Mouse (Mus musculus) forebrain, embryonic 12.5 days (tissue): ENCODE data around the gene Pcdh17. TPM values are rescaled to one million over a fixed set of nuclear protein-coding genes. Genes with fewer than 3 reads are reported as not detected.

Experiments used
- ATAC-seq: fragments of 200-750 bp; cut with Nextera tagmentation; 2 replicates; pipeline ENCODE4 v1.8.0; 2017; ENCODE audit warnings: moderate TSS enrichment; ENCODE audit not compliant: low FRiP score
- H3K27ac ChIP-seq: fragments of 300-500 bp; sonication (generic); 2 replicates; pipeline ENCODE4 v1.5.1; 2016; ENCODE audit warnings: mild to moderate bottlenecking
- H3K27me3 ChIP-seq: fragments of 300-500 bp; sonication (generic); 2 replicates; pipeline ENCODE4 v1.6.1; 2016; ENCODE audit warnings: mild to moderate bottlenecking
- H3K36me3 ChIP-seq: fragments of 300-500 bp; sonication (generic); replicated peaks from 2 replicates; pipeline ENCODE4 v1.6.1; 2016; ENCODE audit warnings: mild to moderate bottlenecking
- H3K4me1 ChIP-seq: fragments of 300-500 bp; sonication (generic); 2 replicates; pipeline ENCODE4 v1.6.1; 2016
- H3K4me2 ChIP-seq: fragments of 300-500 bp; sonication (generic); 2 replicates; pipeline ENCODE4 v1.6.1; 2016; ENCODE audit warnings: mild to moderate bottlenecking, moderate library complexity
- H3K4me3 ChIP-seq: fragments of 300-500 bp; sonication (generic); replicated peaks from 2 replicates; pipeline ENCODE4 v1.5.1; 2016; ENCODE audit warnings: mild to moderate bottlenecking
- H3K9ac ChIP-seq: fragments of 300-500 bp; sonication (generic); 2 replicates; pipeline ENCODE4 v1.6.1; 2016; ENCODE audit warnings: mild to moderate bottlenecking
- H3K9me3 ChIP-seq: fragments of 300-500 bp; sonication (generic); 2 replicates; pipeline ENCODE4 v1.6.1; 2016
- WGBS: fragments of 180-500 bp; shearing (Covaris S2); methylation state at CpG from one replicate; pipeline ENCODE4 v1.1.7; 2016; 5-methylcytosine and 5-hydroxymethylcytosine counted together
- polyA plus RNA-seq: library from polyadenylated mRNA; unstranded; fragments of >200 nt; fragmentation: Nextera tagmentation; extraction: Ambion mirVana; gene quantifications from 2 replicates; pipeline ENCODE4 v1.2.1, GENCODE M21; 2016

Gene Pcdh17
- polyA plus RNA-seq, 1 experiment from 2014 or later: 8.3 TPM

GRCm38 (mm10) chr14:84446411-84446915 is 3.1 kb downstream of the Pcdh17 start:
- H3K27ac ChIP-seq: no peak overlapping the region
- H3K4me3 ChIP-seq: peak overlapping the region; percentile 55
- peak overlapping the region; percentile 62 for H3K9ac ChIP-seq
- whole genome bisulfite sequencing: 7% methylated on average over 37 of the region's 37 CpGs
- H3K27me3 ChIP-seq: peaks cover 21% of the 10 kb centered on the region
- no peak for ATAC-seq
- peaks cover 15% of the 10 kb centered on the region for H3K4me1 ChIP-seq
- H3K4me2 ChIP-seq: peak overlapping the region; percentile 92
- H3K36me3 ChIP-seq: no peaks in the 10 kb centered on the region
- no peaks in the 10 kb centered on the region for H3K9me3 ChIP-seq

- H3K9me3 ChIP-seq: no peaks in the 10 kb centered on the region
- peak overlapping the region; percentile 55 for H3K4me3 ChIP-seq
- no peak for ATAC-seq
- no peaks in the 10 kb centered on the region for H3K36me3 ChIP-seq
- peak overlapping the region; percentile 92 for H3K4me2 ChIP-seq
- no peak overlapping the region for H3K27ac ChIP-seq
- peaks cover 21% of the 10 kb centered on the region for H3K27me3 ChIP-seq
- 5% methylated on average over 45 of the region's 45 CpGs for WGBS
- peak overlapping the region; percentile 62; the same call in 1 of the 2 replicates for H3K9ac ChIP-seq
- H3K4me1 ChIP-seq: peaks cover 15% of the 10 kb centered on the region
Observed at GRCm38 (mm10) chr14:84446941-84447641, 3.7 kb downstream of the Pcdh17 start.

- H3K36me3 ChIP-seq: no peaks in the 10 kb centered on the region
- H3K4me1 ChIP-seq: peaks cover 15% of the 10 kb centered on the region
- no peak overlapping the region for H3K27ac ChIP-seq
- peak overlapping the region; percentile 55 for H3K4me3 ChIP-seq
- 3% methylated on average over 45 of the region's 45 CpGs for WGBS
- H3K4me2 ChIP-seq: peak overlapping the region; percentile 92
- no peaks in the 10 kb centered on the region for H3K9me3 ChIP-seq
- H3K27me3 ChIP-seq: peaks cover 21% of the 10 kb centered on the region
- H3K9ac ChIP-seq: peak overlapping the region; percentile 48
- ATAC-seq: no peak
Observed at GRCm38 (mm10) chr14:84447661-84448380, 4.5 kb downstream of the Pcdh17 start.

GRCm38 (mm10) chr14:84448381-84448771 is 5.0 kb downstream of the Pcdh17 start:
- WGBS: 4% methylated on average over 15 of the region's 15 CpGs

DNA sequence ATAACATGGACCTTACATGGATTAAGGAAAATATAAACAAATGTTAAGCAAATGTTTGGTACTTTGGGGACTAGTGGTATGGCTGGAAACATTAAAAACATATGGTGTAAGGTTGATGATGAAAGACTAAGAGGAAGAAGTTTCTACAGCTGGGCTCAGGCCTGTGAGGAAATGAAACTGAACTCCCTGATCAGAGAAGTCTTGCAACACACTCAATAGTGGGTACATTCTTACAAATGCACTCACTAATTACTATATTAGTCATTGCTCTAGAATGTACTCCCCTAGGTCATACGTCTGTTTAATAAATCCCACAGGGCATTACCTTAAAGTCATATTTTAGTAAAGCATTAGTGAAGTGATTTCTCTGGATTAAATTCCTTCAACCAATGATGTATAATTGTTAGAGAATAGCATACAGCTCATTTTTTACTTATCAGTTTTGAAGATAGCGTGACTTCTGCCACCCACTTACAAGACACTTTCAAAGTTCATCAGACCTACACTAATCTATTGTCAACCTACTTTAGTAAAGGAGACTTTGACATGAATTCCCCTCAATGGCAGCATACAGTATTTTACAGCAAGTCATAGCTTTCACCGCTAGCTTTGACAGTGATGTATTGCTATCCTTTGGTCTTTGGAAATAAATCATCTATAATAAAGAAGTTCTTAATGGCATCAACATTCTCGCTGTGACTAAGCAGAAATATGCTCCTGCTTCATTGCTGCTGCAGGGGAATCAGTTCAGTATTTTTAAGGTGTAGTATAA is 10.9 kb downstream of the Pcdh17 start:
- 86% methylated on average over 4 of the region's 4 CpGs for WGBS
- no peak overlapping the region for H3K4me3 ChIP-seq
- H3K4me1 ChIP-seq: no peaks in the 10 kb centered on the region
- H3K4me2 ChIP-seq: no peak overlapping the region
- ATAC-seq: no peak
- no peak overlapping the region for H3K27ac ChIP-seq
- H3K36me3 ChIP-seq: no peaks in the 10 kb centered on the region
- H3K27me3 ChIP-seq: no peaks in the 10 kb centered on the region
- no peak overlapping the region for H3K9ac ChIP-seq
- H3K9me3 ChIP-seq: no peaks in the 10 kb centered on the region

More at GRCm38 (mm10) chr14:84448381-84448771, 5.0 kb downstream of the Pcdh17 start:
- Histone ChIP-seq H3K27ac (no peak overlapping the region), H3K27me3 (peaks cover 21% of the 10 kb centered on the region), H3K4me1 (peaks cover 15% of the 10 kb centered on the region), H3K9ac (peak overlapping the region; percentile 48), H3K4me2 (peak overlapping the region; percentile 92), H3K36me3 (no peaks in the 10 kb centered on the region), H3K9me3 (no peaks in the 10 kb centered on the region), H3K4me3 (peak overlapping the region; percentile 55)
- ATAC-seq: no peak

DNA sequence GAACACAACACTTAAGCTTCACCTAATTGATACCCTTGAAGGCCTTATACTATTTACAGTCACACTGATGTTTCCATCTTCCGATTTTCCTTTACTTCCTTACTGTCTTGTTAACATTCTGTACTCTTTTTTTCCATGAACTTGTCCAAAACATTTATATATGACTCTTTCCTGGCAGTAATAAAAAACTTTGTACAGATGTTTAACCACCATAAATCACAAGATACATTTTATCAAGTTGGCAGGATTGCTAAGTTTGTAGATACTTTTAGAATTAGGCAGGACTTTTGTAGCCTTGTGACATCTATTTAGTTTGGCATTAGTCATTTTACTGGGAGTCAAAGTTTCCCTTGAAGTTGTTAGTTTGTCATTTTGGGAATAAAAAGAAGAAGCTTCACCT is 32.1 kb downstream of the Pcdh17 start:
- no peak overlapping the region for H3K27ac ChIP-seq
- peaks cover 5% of the 10 kb centered on the region; the same call in 1 of the 2 replicates for H3K4me1 ChIP-seq
- H3K27me3 ChIP-seq: no peaks in the 10 kb centered on the region
- H3K4me2 ChIP-seq: no peak overlapping the region
- no peak for ATAC-seq
- no peaks in the 10 kb centered on the region for H3K9me3 ChIP-seq
- no peaks in the 10 kb centered on the region for H3K36me3 ChIP-seq
- H3K9ac ChIP-seq: no peak overlapping the region
- WGBS: 75% methylated on average over 1 of the region's 1 CpGs
- H3K4me3 ChIP-seq: no peak overlapping the region

DNA sequence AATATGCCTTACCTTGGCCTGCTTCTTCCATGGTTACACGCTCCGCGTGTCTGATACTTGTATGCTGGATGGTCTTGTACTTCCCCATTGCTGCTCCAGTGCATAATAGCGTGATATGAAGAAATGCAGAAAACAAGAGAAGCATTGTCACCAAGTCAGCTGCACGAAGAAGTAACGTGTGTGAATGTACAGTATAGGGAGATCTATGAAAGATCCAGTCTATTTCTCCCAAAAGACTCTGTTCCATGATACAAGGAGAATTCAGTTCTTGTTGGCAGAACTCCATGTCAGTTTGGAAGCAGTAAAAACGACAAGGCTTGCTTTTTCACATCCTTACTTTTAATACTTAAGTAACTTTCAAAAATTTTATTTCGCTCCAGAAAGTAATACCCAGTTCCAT is 33.0 kb downstream of the Pcdh17 start:
- Histone ChIP-seq H3K4me3 (no peak overlapping the region), H3K4me2 (no peak overlapping the region), H3K27me3 (no peaks in the 10 kb centered on the region), H3K9me3 (no peaks in the 10 kb centered on the region), H3K36me3 (no peaks in the 10 kb centered on the region), H3K9ac (no peak overlapping the region), H3K27ac (no peak overlapping the region), H3K4me1 (peaks cover 5% of the 10 kb centered on the region; the same call in 1 of the 2 replicates)
- ATAC-seq: no peak
- 90% methylated on average over 8 of the region's 8 CpGs for WGBS

DNA sequence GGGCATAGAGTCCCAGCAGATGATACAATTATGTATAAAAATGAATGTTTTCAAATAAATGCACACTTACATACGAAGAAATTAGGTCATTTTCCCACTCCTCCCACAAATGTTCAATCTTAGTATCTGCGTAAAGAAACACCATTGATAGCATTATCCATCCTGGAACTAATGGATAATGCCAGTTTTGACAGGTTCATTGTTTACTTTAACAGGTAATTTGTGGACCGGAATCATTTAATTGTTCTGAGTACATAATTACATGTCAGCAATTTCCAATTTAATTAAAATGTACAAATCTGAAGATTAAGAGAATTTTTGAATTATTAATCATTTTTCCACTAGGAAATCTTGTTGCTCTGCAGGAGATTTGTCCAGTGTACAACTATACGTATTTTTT is 33.5 kb downstream of the Pcdh17 start:
- no peaks in the 10 kb centered on the region for H3K9me3 ChIP-seq
- H3K27me3 ChIP-seq: no peaks in the 10 kb centered on the region
- ATAC-seq: no peak
- no peak overlapping the region for H3K4me3 ChIP-seq
- 63% methylated on average over 4 of the region's 4 CpGs for WGBS
- no peak overlapping the region for H3K4me2 ChIP-seq
- no peak overlapping the region for H3K9ac ChIP-seq
- peaks cover 5% of the 10 kb centered on the region; the same call in 1 of the 2 replicates for H3K4me1 ChIP-seq
- no peak overlapping the region for H3K27ac ChIP-seq
- H3K36me3 ChIP-seq: no peaks in the 10 kb centered on the region

DNA sequence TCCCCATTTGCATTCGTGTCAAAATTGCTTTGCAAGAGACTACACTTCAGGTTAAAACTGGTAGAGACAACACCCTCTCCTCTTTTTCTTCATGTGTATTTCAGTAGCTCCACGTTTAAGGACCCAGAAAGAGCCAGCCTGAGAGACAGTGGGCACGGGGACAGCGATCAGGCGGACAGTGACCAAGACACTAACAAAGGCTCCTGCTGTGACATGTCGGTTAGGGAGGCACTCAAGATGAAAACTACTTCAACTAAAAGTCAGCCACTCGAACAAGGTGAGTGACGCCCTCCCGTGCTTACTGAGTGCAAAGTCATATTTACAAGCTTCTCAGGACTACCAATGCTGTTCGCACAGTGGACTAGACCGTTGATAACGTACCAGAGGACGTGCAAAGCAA is 34.0 kb downstream of the Pcdh17 start:
- H3K36me3 ChIP-seq: no peaks in the 10 kb centered on the region
- H3K4me3 ChIP-seq: no peak overlapping the region
- H3K9me3 ChIP-seq: no peaks in the 10 kb centered on the region
- no peak overlapping the region for H3K4me2 ChIP-seq
- H3K9ac ChIP-seq: no peak overlapping the region
- WGBS: 54% methylated on average over 13 of the region's 13 CpGs
- no peaks in the 10 kb centered on the region for H3K27me3 ChIP-seq
- ATAC-seq: no peak
- H3K27ac ChIP-seq: no peak overlapping the region
- H3K4me1 ChIP-seq: peaks cover 5% of the 10 kb centered on the region; the same call in 1 of the 2 replicates

DNA sequence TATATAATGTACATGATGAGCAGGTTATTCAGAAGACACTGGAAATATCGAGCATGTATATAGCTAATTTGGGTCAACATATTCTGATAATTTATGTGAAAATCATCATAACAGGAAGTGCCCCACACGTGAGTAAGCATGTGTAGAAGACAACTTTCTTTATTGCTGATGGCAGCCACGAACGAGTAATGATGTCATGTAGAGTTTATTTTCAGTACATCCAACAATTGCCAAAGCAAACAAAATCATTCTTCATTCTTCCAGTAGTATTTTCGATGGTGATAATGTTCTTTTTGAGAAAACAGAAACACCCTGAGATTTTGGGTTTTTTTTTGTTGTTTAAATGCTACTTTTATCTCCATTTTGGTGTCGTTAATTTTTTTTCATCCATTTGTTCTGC is 37.2 kb downstream of the Pcdh17 start:
- no peaks in the 10 kb centered on the region for H3K9me3 ChIP-seq
- ATAC-seq: no peak
- H3K27ac ChIP-seq: no peak overlapping the region
- H3K27me3 ChIP-seq: no peaks in the 10 kb centered on the region
- H3K36me3 ChIP-seq: no peaks in the 10 kb centered on the region
- WGBS: 88% methylated on average over 6 of the region's 6 CpGs
- no peak overlapping the region for H3K4me3 ChIP-seq
- H3K9ac ChIP-seq: no peak overlapping the region
- peaks cover 5% of the 10 kb centered on the region; the same call in 1 of the 2 replicates for H3K4me1 ChIP-seq
- no peak overlapping the region for H3K4me2 ChIP-seq

DNA sequence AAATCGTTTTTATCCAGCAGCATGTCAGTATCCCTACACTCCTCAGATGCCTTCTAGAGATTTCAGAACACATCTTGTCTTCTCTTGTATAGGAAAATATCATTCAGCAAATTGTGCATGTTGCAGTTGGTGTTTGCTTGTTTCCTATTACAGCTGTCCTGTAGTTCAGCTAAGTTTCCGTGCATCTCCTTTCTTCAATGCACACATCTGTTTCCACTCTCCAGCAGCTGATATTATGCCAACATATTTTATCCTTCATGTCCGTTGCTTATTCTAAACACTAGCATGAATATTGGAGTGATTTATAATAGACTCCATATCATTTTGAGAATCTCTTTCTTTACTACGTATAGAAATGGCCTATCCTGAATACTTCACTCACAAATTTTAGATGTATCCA is 41.0 kb downstream of the Pcdh17 start:
- no peak overlapping the region for H3K4me2 ChIP-seq
- ATAC-seq: no peak
- no peaks in the 10 kb centered on the region for H3K27me3 ChIP-seq
- 90% methylated on average over 4 of the region's 4 CpGs for WGBS
- no peaks in the 10 kb centered on the region for H3K9me3 ChIP-seq
- H3K9ac ChIP-seq: no peak overlapping the region
- no peaks in the 10 kb centered on the region for H3K36me3 ChIP-seq
- no peak overlapping the region for H3K27ac ChIP-seq
- H3K4me1 ChIP-seq: no peaks in the 10 kb centered on the region
- no peak overlapping the region for H3K4me3 ChIP-seq

GRCm38 (mm10) chr14:84511010-84511409 is 67.6 kb downstream of the Pcdh17 start:
- Histone ChIP-seq H3K4me2 (no peak overlapping the region), H3K36me3 (no peaks in the 10 kb centered on the region), H3K4me3 (no peak overlapping the region), H3K9me3 (no peaks in the 10 kb centered on the region), H3K27me3 (no peaks in the 10 kb centered on the region), H3K27ac (no peak overlapping the region), H3K9ac (no peak overlapping the region), H3K4me1 (no peaks in the 10 kb centered on the region)
- WGBS: 86% methylated on average over 2 of the region's 2 CpGs
- ATAC-seq: no peak
